Mouse (Mus musculus) heart, embryonic 13.5 days (tissue): ENCODE measurements around the gene Arl5a. TPM values are rescaled to one million over a fixed set of nuclear protein-coding genes. Genes with fewer than 3 reads are reported as not detected.

Source experiments
- ATAC-seq: fragments of 200-750 bp; cut with Nextera tagmentation; 2 replicates; pipeline ENCODE4 v1.8.0; 2017; ENCODE audit warnings: moderate TSS enrichment; ENCODE audit not compliant: insufficient number of reproducible peaks, low FRiP score, low TSS enrichment; ENCODE audit errors: extremely low read depth
- H3K27ac ChIP-seq: fragments of 300-500 bp; sonication (generic); replicated peaks from 2 replicates; pipeline ENCODE4 v1.5.1; 2015; ENCODE audit warnings: moderate library complexity, mild to moderate bottlenecking, inconsistent platforms
- H3K27me3 ChIP-seq: fragments of 300-500 bp; sonication (generic); replicated peaks from 2 replicates; pipeline ENCODE4 v1.6.1; 2015; ENCODE audit warnings: mild to moderate bottlenecking, inconsistent platforms
- H3K36me3 ChIP-seq: fragments of 300-500 bp; sonication (generic); 2 replicates; pipeline ENCODE4 v1.6.1; 2015; ENCODE audit warnings: mild to moderate bottlenecking, inconsistent platforms
- H3K4me1 ChIP-seq: fragments of 300-500 bp; sonication (generic); 2 replicates; pipeline ENCODE4 v1.6.1; 2015; ENCODE audit warnings: inconsistent platforms
- H3K4me2 ChIP-seq: fragments of 300-500 bp; sonication (generic); 2 replicates; pipeline ENCODE4 v1.6.1; 2015; ENCODE audit warnings: inconsistent platforms, mild to moderate bottlenecking, moderate library complexity
- H3K4me3 ChIP-seq: fragments of 300-500 bp; sonication (generic); 2 replicates; pipeline ENCODE4 v1.5.1; 2015; ENCODE audit warnings: moderate library complexity, mild to moderate bottlenecking, inconsistent platforms
- H3K9ac ChIP-seq: fragments of 300-500 bp; sonication (generic); 2 replicates; pipeline ENCODE4 v1.6.1; 2015; ENCODE audit warnings: inconsistent platforms, mild to moderate bottlenecking, moderate library complexity
- H3K9me3 ChIP-seq: fragments of 300-500 bp; sonication (generic); 2 replicates; pipeline ENCODE4 v1.6.1; 2016; ENCODE audit warnings: inconsistent platforms
- WGBS: fragments of 180-500 bp; shearing (Covaris S2); methylation state at CpG from one replicate; pipeline ENCODE4 v1.1.7; 2015; ENCODE audit warnings: mixed read lengths; 5-methylcytosine and 5-hydroxymethylcytosine counted together
- polyA plus RNA-seq: library from polyadenylated mRNA; unstranded; fragments of >200 nt; fragmentation: Nextera tagmentation; extraction: Ambion mirVana; gene quantifications from 2 replicates; pipeline ENCODE4 v1.2.1, GENCODE M21; 2015

Gene Arl5a
- polyA plus RNA-seq, 1 experiment from 2014 or later, result 47.2 TPM

DNA sequence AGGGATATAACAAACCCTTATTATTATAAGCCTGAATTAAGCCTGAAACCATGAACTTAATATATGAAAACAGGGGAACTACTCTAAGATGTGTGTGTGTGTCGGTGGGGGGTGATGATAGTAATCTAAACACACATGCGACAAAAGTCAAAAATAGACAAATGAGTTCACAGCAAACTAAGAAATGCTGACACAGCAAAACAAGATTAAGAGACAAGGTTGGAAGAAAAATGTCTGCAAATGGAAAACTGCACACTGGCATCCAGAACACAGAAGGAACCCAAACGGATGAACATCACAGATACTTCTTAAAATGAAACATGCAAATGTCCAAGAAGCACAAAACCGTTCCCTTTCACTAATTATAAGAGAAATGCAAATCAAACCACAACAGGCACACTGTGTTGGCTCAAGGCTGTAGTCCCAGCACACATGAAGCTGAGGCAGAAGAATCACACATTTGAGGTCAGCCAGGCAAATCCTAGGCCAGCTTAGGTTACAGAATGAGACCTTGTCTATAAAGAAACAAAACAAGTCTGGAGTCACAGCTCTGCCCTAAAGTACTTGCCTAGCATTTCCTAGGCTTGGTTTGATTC, 15.8 kb upstream of the Arl5a start:
- Histone ChIP-seq H3K4me3 (no peak overlapping the region), H3K36me3 (no peaks in the 10 kb centered on the region), H3K4me2 (no peak overlapping the region), H3K4me1 (peaks cover 47% of the 10 kb centered on the region), H3K9me3 (no peaks in the 10 kb centered on the region), H3K9ac (no peak overlapping the region), H3K27me3 (no peaks in the 10 kb centered on the region), H3K27ac (no peak overlapping the region)
- no peak for ATAC-seq
- 78% methylated on average over 4 of the region's 4 CpGs for WGBS

DNA sequence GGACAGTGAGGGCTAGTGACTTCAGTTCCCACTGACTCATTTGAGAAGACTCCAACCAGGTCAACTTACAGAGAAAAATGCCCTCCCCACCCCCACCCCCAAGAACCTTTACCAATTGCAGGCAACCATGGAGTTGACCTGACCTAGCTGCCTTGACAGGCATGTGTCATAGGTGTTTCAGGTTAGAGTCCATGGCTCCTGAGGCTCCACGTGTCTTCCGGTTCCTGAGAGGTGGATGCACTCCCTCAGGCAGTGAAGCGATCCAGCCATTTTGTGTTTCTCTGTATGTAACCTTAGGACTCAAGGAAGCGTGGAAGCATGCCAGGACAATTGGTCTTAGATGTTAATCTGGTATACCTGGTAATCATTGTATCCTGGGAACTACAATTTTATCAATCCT, 13.7 kb upstream of the Arl5a start:
- WGBS, result 90% methylated on average over 4 of the region's 4 CpGs
- H3K27me3 ChIP-seq, result no peaks in the 10 kb centered on the region
- peaks cover 50% of the 10 kb centered on the region for H3K4me1 ChIP-seq
- no peak overlapping the region for H3K9ac ChIP-seq
- peak overlapping the region; percentile 82 for H3K27ac ChIP-seq
- no peaks in the 10 kb centered on the region for H3K9me3 ChIP-seq
- no peak overlapping the region for H3K4me3 ChIP-seq
- H3K4me2 ChIP-seq, result peak overlapping the region; percentile 6; the same call in 1 of the 2 replicates
- no peak for ATAC-seq
- H3K36me3 ChIP-seq, result no peaks in the 10 kb centered on the region

DNA sequence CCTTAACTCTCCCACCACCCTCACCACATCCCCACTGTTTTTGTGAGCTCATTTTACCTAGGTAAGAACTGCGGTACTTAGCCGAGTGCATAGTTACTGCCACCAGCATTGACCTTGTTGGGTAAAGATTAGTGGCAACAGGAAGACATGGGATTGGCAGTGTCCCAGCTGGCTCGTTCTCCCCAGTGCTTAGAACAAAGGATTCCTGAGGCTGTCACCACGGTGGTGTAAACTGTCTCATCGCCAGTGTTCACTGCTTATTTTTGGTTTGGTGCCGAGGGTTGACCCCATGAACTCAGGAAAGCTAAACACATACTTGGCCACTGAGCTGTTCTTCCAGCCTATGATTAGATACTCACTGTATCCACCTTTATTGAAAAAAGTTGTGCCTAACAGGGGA, 13.3 kb upstream of the Arl5a start:
- H3K4me1 ChIP-seq, result peaks cover 50% of the 10 kb centered on the region
- H3K9me3 ChIP-seq, result no peaks in the 10 kb centered on the region
- peak overlapping the region; percentile 82 for H3K27ac ChIP-seq
- H3K4me2 ChIP-seq, result peak overlapping the region; percentile 6; the same call in 1 of the 2 replicates
- H3K36me3 ChIP-seq, result no peaks in the 10 kb centered on the region
- 13% methylated on average over 6 of the region's 6 CpGs for WGBS
- no peak overlapping the region for H3K9ac ChIP-seq
- no peaks in the 10 kb centered on the region for H3K27me3 ChIP-seq
- no peak overlapping the region for H3K4me3 ChIP-seq
- ATAC-seq, result 0 out of 2 replicates have a peak, but pooled peaks have one; percentile 47

DNA sequence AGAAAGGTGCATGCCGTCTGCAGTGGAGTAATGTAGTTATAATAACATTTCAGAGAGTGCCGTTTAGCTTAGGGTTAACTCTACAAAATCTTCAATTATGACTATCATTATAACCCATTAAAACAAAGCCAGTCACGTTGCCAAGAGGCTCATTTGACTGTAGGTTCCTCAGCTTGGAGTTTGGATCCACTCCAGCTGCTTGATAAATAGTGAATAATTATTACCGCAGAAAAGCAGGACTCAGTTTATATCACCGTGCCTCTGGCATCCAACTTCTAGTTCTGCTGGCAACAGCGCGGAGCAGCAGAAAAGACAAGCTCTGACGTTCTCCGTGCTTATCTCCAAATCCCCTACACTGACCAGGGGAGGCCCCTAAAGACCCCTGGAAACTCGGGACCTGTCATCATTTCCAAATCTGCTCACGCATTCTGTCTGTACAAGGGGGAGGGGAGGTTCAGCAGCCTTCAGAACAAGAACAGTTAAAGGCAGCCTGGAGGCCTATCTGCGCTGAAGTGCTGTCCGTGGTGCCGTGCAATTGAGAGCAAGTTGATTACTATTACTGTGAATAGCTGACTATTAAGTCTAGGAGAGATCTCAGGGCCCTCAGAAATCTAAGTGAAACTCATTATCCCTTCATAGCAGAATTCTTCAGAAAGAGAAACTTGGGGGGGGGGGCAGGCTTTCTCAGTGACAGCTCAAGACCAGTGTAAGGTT, 11.4 kb upstream of the Arl5a start:
- H3K27me3 ChIP-seq, result no peaks in the 10 kb centered on the region
- no peaks in the 10 kb centered on the region for H3K36me3 ChIP-seq
- peak; percentile 61; the same call in 1 of the 2 replicates for ATAC-seq
- H3K4me1 ChIP-seq, result peaks cover 41% of the 10 kb centered on the region
- H3K4me3 ChIP-seq, result peak overlapping the region; percentile 30
- H3K9ac ChIP-seq, result peak overlapping the region; percentile 53; the same call in 1 of the 2 replicates
- peak overlapping the region; percentile 60 for H3K4me2 ChIP-seq
- no peaks in the 10 kb centered on the region for H3K9me3 ChIP-seq
- peak overlapping the region; percentile 51 for H3K27ac ChIP-seq
- WGBS, result 26% methylated on average over 14 of the region's 14 CpGs

DNA sequence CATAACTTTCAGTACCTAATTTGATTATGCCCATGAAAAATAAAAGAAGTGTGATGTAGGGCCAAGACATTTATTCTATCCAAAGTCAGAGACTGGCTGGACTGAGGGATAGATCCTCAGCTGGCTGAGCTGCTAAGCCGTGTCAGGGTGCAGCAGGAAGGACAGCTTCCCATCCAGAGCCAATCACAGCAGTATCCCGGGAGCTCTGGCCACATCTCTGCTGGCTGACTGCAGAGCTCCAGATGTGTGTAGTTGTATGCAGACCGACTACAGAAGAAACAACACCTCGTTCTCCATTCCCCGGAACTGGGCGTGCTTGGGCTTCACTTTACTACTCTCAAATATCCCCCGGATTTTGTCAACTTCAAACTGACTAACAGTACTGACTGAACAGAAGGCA, 8.7 kb upstream of the Arl5a start:
- 55% methylated on average over 7 of the region's 7 CpGs for WGBS
- H3K27me3 ChIP-seq, result no peaks in the 10 kb centered on the region
- no peaks in the 10 kb centered on the region for H3K36me3 ChIP-seq
- H3K9ac ChIP-seq, result no peak overlapping the region
- no peak overlapping the region for H3K4me3 ChIP-seq
- peaks cover 30% of the 10 kb centered on the region for H3K4me1 ChIP-seq
- H3K9me3 ChIP-seq, result no peaks in the 10 kb centered on the region
- ATAC-seq, result no peak
- H3K4me2 ChIP-seq, result no peak overlapping the region
- H3K27ac ChIP-seq, result no peak overlapping the region

DNA sequence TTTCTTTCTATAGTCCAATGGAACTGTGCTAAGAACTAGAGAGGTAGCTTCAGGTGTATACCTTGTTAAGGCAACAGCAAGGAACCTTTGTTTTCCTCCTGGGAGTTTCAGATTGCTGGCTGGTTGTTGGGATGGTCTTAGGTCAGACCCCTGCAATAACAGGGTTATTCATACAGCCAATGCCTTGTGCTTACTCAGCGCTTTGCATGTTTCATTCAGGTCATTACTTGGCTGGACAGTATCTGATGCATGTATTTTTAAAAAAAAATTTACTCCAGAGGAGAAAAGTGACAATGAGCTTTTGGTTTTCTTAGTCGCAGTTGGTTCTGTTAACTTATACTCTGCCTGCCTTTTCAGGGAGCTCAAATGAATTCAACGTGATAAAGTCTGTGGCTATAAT, 2.7 kb upstream of the Arl5a start:
- 69% methylated on average over 3 of the region's 3 CpGs for WGBS
- H3K4me3 ChIP-seq, result no peak overlapping the region
- no peak for ATAC-seq

DNA sequence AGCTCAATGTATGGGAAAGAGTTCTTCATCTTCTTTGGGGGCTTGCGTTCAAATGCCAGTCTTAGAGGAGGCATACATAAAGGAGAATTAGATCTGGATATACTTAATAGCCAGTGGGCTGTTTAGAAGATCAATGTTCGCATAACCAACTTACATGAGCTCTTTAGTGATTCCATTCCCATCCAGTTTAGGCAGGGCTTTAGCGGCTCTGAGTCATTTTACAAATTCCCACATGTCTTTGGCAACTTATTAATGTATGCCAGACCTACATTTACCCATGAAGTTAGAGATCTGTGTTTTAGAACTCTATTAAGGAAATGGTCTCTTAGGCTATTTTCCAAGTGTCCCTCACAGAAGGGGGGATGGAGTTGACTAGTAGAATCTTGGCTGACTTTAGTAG, 1.3 kb upstream of the Arl5a start:
- H3K4me2 ChIP-seq, result peak overlapping the region; percentile 88
- H3K4me1 ChIP-seq, result peaks cover 39% of the 10 kb centered on the region
- H3K27me3 ChIP-seq, result no peaks in the 10 kb centered on the region
- no peak for ATAC-seq
- WGBS, result 81% methylated on average over 3 of the region's 3 CpGs
- peak overlapping the region; percentile 97; the same call in 1 of the 2 replicates for H3K9ac ChIP-seq
- no peaks in the 10 kb centered on the region for H3K9me3 ChIP-seq
- H3K27ac ChIP-seq, result 0 out of 2 replicates have a peak overlapping the region, but pooled peaks have one; percentile 91
- no peaks in the 10 kb centered on the region for H3K36me3 ChIP-seq
- H3K4me3 ChIP-seq, result peak overlapping the region; percentile 98; the same call in 1 of the 2 replicates

More for the DNA sequence above, 2.7 kb upstream of the Arl5a start:
- Histone ChIP-seq H3K4me2 (no peak overlapping the region), H3K27me3 (no peaks in the 10 kb centered on the region), H3K36me3 (no peaks in the 10 kb centered on the region), H3K9me3 (no peaks in the 10 kb centered on the region), H3K4me1 (peaks cover 26% of the 10 kb centered on the region), H3K27ac (no peak overlapping the region), H3K9ac (no peak overlapping the region)

DNA sequence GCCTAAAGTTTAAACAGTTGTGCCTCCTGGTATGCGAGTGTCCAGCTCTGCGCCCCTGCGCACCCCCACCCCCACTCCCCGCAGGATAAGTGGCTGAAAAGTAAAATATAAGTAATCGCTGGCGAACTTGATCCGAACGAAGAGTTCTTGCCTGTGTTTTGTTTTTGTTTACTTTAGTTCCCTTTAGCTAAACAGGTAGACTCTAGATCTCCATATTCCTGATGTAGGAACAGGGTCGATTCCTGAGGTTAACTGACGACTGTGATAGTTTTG, 758 bp upstream of the Arl5a start:
- peak overlapping the region; percentile 98 for H3K4me3 ChIP-seq
- no peaks in the 10 kb centered on the region for H3K27me3 ChIP-seq
- H3K27ac ChIP-seq, result peak overlapping the region; percentile 91
- peak overlapping the region; percentile 88 for H3K4me2 ChIP-seq
- H3K9ac ChIP-seq, result peak overlapping the region; percentile 97
- no peaks in the 10 kb centered on the region for H3K36me3 ChIP-seq
- H3K4me1 ChIP-seq, result peaks cover 45% of the 10 kb centered on the region
- no peak for ATAC-seq
- no peaks in the 10 kb centered on the region for H3K9me3 ChIP-seq
- WGBS, result 19% methylated on average over 10 of the region's 10 CpGs

DNA sequence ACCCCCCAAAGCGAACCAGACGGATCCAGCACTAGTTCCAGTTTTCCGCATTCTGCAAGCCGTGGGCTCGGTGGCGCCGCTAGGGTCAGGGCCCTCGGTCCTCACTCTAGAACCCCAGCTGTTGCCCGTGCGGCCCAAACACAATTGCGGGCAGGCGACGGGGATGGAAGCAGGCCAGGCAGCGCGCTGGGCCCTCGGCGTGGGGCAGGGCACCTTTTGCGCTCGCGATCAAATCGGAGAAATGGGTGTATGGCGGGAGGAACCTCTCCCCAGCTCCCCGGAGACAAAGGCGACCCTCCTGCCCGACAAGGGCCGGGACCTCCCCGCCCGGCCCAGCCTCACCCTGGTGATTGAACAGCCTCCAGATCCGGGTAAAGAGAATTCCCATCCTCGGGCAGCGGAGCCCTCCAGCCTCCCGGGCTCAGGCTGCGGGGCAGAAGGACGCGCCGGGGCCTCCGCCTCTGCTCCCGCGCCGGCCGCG, 413 bp downstream of the Arl5a start:
- Histone ChIP-seq H3K4me3 (peak overlapping the region; percentile 98), H3K9me3 (no peaks in the 10 kb centered on the region), H3K27ac (peak overlapping the region; percentile 91), H3K4me2 (peak overlapping the region; percentile 88), H3K27me3 (no peaks in the 10 kb centered on the region), H3K9ac (peak overlapping the region; percentile 97), H3K36me3 (no peaks in the 10 kb centered on the region), H3K4me1 (peaks cover 57% of the 10 kb centered on the region)
- under 1% methylated on average over 42 of the region's 42 CpGs for WGBS
- peak; percentile 20; the same call in 1 of the 2 replicates for ATAC-seq

DNA sequence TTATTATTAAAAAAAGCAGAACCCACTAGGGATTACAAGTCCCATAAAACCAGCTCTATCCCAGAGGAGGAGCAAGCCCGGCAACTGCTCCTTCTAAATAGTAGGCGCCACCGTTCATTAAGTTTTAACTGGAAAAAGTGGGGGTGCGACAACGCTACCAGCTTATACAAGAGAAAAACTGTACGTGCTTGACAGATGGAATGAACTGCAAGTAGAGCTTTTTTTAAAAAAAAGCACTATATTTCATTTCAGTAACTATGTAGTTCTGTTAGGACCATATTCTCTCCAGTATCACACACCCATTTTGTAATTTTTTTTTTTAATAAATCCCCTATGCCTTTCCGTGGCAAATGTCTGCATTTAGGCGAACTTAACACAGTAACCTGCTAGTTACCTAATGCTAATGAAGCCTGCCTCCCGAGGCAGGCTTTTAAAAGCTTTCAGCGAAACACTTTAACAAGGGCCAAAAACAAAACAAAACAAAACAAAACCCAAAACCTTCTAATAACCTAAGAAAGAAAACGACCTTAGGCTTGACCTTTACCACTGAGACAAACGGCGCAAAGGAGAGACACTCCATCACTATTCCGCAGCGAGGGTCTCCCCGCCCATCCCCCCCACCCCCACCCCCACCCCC, 972 bp downstream of the Arl5a start:
- Histone ChIP-seq H3K9me3 (no peaks in the 10 kb centered on the region), H3K4me2 (peak overlapping the region; percentile 88), H3K9ac (peak overlapping the region; percentile 97), H3K27ac (peak overlapping the region; percentile 91), H3K4me3 (peak overlapping the region; percentile 98), H3K4me1 (peaks cover 62% of the 10 kb centered on the region), H3K27me3 (no peaks in the 10 kb centered on the region), H3K36me3 (no peaks in the 10 kb centered on the region)
- ATAC-seq, result no peak
- 2% methylated on average over 16 of the region's 16 CpGs for WGBS

DNA sequence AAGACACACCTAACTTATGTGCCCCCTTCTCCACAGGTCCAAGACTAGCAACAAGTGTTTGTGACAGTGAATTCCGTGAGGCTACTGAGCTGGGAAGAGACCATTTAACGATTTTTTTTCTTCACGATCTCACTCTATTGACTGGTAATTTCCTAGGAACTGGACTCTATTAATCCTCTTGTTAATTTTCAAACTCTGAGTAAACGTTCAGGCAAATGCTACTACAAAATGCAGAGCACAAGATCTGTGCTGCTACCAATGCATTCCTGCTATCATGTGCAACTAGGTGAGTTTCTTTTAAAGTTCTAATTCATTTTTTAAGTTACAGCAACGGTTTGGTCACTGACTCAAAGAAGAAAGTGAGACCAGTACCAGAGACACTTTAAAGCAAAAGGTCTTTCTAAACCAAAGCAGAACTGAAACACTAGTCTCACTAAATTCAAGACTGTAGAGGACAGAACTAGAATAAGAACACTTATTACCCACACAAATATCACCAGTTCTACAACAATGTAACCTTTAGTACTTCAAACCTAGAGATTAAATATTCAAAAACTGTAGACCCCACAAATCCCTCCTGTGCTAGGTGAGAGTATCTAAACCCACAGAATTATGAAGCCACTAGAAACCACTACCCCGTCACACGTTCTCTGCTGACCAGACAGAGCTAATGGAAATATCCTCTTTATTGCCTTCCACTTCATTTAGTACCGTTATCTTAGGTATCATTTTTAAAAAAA, 1.7 kb downstream of the Arl5a start:
- Histone ChIP-seq H3K27ac (peak overlapping the region; percentile 91), H3K27me3 (no peaks in the 10 kb centered on the region), H3K9ac (peak overlapping the region; percentile 97), H3K4me3 (peak overlapping the region; percentile 98), H3K4me1 (peaks cover 68% of the 10 kb centered on the region), H3K36me3 (no peaks in the 10 kb centered on the region), H3K9me3 (no peaks in the 10 kb centered on the region), H3K4me2 (peak overlapping the region; percentile 88)
- 39% methylated on average over 8 of the region's 8 CpGs for WGBS
- no peak for ATAC-seq
